Comparison of ENCODE assay signal across 13 mouse cellular contexts in the genomic region with DNA sequence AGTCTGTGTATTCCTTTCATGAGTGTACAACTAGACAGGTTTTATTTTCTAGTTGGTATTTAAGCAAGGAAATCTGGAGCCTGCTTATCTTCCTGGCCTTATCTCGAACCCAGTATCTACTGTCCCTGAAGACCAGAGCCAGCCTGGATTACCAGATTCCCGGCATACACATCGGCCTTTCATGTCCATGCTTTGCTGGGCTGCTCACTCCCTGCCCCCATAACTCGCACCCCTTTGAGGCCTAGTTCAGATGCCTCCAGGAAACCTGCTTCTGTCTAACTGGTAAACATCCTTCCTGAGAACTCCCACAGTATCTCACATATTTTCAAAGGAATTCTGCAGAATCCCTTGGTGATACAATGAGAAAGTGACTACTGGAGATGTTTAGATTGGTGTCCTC. TPM values are rescaled to one million over a fixed set of nuclear protein-coding genes. Genes with fewer than 3 reads are reported as not detected.
A peak's percentile ranks its signal among the peaks of the same experiment; 100 is the strongest.
DNase-seq lines count a peak whose midpoint lies in the region; ATAC-seq and TF ChIP-seq lines count a peak whose summit lies in the region.
"Had no signal": no experiment of that assay in that cellular context is flagged by ENCODE, and none has a peak within 500 bp of the region (broad histone marks: within the 10 kb centered on the region; RNA-seq: fewer than 3 reads in every experiment).

No protein-coding gene starts in this region.

- peak overlapping the region; percentile 49 to 64; a peak in 2 of 4 replicates for H3K27ac ChIP-seq in heart, embryonic 14.5 days (replicated peaks in 1 of 2; ENCODE audit: control insufficient read depth in 1 of 2, insufficient read depth in 1 of 2, low read depth in 2 of 2, low read length in 2 of 2)
- H3K27ac ChIP-seq in liver, postnatal 0 days (ENCODE audit: low read depth) = peak overlapping the region; percentile 24; the same call in 1 of the 2 replicates
- H3K27ac ChIP-seq in liver, embryonic 12.5 days = no peak overlapping the region
- H3K27ac ChIP-seq in embryonic facial prominence, embryonic 15.5 days (replicated peaks) = peak overlapping the region; percentile 69
- peak overlapping the region; percentile 52 for H3K27ac ChIP-seq in midbrain, embryonic 12.5 days (replicated peaks)
- H3K27ac ChIP-seq: gastrocnemius, adult 2 months had no signal

- H3K9me3 ChIP-seq in heart, embryonic 14.5 days (ENCODE audit: control insufficient read depth, low read length) = no peaks in the 10 kb centered on the region
- H3K9me3 ChIP-seq in liver, postnatal 0 days (ENCODE audit: low read length) = no peaks in the 10 kb centered on the region
- no peaks in the 10 kb centered on the region for H3K9me3 ChIP-seq in liver, embryonic 12.5 days (replicated peaks)
- no peaks in the 10 kb centered on the region for H3K9me3 ChIP-seq in embryonic facial prominence, embryonic 15.5 days (replicated peaks)
- no peaks in the 10 kb centered on the region for H3K9me3 ChIP-seq in midbrain, embryonic 12.5 days
- H3K9me3 ChIP-seq: megakaryocyte, embryonic 14.5 days had no signal

- no peak for DNase-seq in heart, postnatal 25 days (ENCODE audit: low spot score)
- DNase-seq in liver, postnatal 0 days = no peak
- no peak for DNase-seq in cerebellum, adult 11-12 months
- no peak for DNase-seq in frontal cortex, postnatal 36 days (ENCODE audit: low spot score in 2 of 2)
- DNase-seq: gastrocnemius, adult 2 months; kidney, postnatal 25 days; thymus, postnatal 4 days had no signal

- H3K4me1 ChIP-seq in heart, embryonic 14.5 days (ENCODE audit: control insufficient read depth in 2 of 2, insufficient read depth in 2 of 2, low read length in 2 of 2) = peaks cover 10 to 13% of the 10 kb centered on the region in 2 experiments
- no peaks in the 10 kb centered on the region for H3K4me1 ChIP-seq in liver, postnatal 0 days (ENCODE audit: insufficient read depth)
- 0 out of 2 replicates have a peak, but pooled peaks cover 4% of the 10 kb centered on the region for H3K4me1 ChIP-seq in liver, embryonic 12.5 days
- H3K4me1 ChIP-seq in embryonic facial prominence, embryonic 15.5 days = peaks cover 40% of the 10 kb centered on the region
- peaks cover 34% of the 10 kb centered on the region for H3K4me1 ChIP-seq in midbrain, embryonic 12.5 days

- no peak overlapping the region for H3K4me3 ChIP-seq in heart, embryonic 14.5 days (ENCODE audit: control insufficient read depth in 1 of 2, insufficient read depth in 1 of 2, low read depth in 1 of 2, low read length in 2 of 2)
- no peak overlapping the region for H3K4me3 ChIP-seq in liver, postnatal 0 days (ENCODE audit: low read depth, low read length)
- no peak overlapping the region for H3K4me3 ChIP-seq in liver, embryonic 12.5 days
- no peak overlapping the region for H3K4me3 ChIP-seq in embryonic facial prominence, embryonic 15.5 days (replicated peaks)
- no peak overlapping the region for H3K4me3 ChIP-seq in midbrain, embryonic 12.5 days
- H3K4me3 ChIP-seq: gastrocnemius, adult 2 months; megakaryocyte, embryonic 14.5 days had no signal

- TF ChIP-seq CTCF in liver, postnatal 0 days (IDR thresholded peaks at IDR 0.05; ENCODE audit: low read depth) = no peak

- H3K4me2 ChIP-seq in heart, embryonic 14.5 days (ENCODE audit: low read length) = no peak overlapping the region
- no peak overlapping the region for H3K4me2 ChIP-seq in liver, postnatal 0 days (ENCODE audit: low read depth, low read length)
- H3K4me2 ChIP-seq in liver, embryonic 12.5 days = no peak overlapping the region
- H3K4me2 ChIP-seq in embryonic facial prominence, embryonic 15.5 days (replicated peaks) = no peak overlapping the region
- H3K4me2 ChIP-seq in midbrain, embryonic 12.5 days (replicated peaks) = no peak overlapping the region

- WGBS in heart, embryonic 14.5 days = 7% methylated on average over 4 of the region's 4 CpGs
- 54% methylated on average over 4 of the region's 4 CpGs for WGBS in liver, postnatal 0 days (ENCODE audit: insufficient replicate concordance)
- WGBS in liver, embryonic 12.5 days (ENCODE audit: insufficient replicate concordance) = 41% methylated on average over 4 of the region's 4 CpGs
- 22% methylated on average over 4 of the region's 4 CpGs for WGBS in embryonic facial prominence, embryonic 15.5 days
- 53% methylated on average over 4 of the region's 4 CpGs for WGBS in midbrain, embryonic 12.5 days

- H3K9ac ChIP-seq in heart, embryonic 14.5 days (ENCODE audit: low read length) = no peak overlapping the region
- H3K9ac ChIP-seq in liver, postnatal 0 days (replicated peaks) = no peak overlapping the region
- no peak overlapping the region for H3K9ac ChIP-seq in liver, embryonic 12.5 days
- H3K9ac ChIP-seq in embryonic facial prominence, embryonic 15.5 days = no peak overlapping the region
- H3K9ac ChIP-seq in midbrain, embryonic 12.5 days (replicated peaks) = no peak overlapping the region

- intact Hi-C loops in heart, postnatal 25 days (cut with DNase I) = no loop called here

- no peak for TF ChIP-seq EP300 in liver, postnatal 0 days (IDR thresholded peaks at IDR 0.05; ENCODE audit: low read depth)

- H3K36me3 ChIP-seq in heart, embryonic 14.5 days (ENCODE audit: control insufficient read depth, insufficient read depth, low read length) = no peaks in the 10 kb centered on the region
- no peaks in the 10 kb centered on the region for H3K36me3 ChIP-seq in liver, postnatal 0 days (replicated peaks; ENCODE audit: insufficient read depth, low read length)
- no peaks in the 10 kb centered on the region for H3K36me3 ChIP-seq in liver, embryonic 12.5 days
- H3K36me3 ChIP-seq in embryonic facial prominence, embryonic 15.5 days = no peaks in the 10 kb centered on the region
- H3K36me3 ChIP-seq in midbrain, embryonic 12.5 days = no peaks in the 10 kb centered on the region

- H3K27me3 ChIP-seq in heart, embryonic 14.5 days (ENCODE audit: control insufficient read depth, insufficient read depth, low read length) = no peaks in the 10 kb centered on the region
- no peaks in the 10 kb centered on the region for H3K27me3 ChIP-seq in liver, postnatal 0 days (ENCODE audit: insufficient read depth, low read length)
- H3K27me3 ChIP-seq in liver, embryonic 12.5 days (replicated peaks) = no peaks in the 10 kb centered on the region
- no peaks in the 10 kb centered on the region for H3K27me3 ChIP-seq in embryonic facial prominence, embryonic 15.5 days
- no peaks in the 10 kb centered on the region for H3K27me3 ChIP-seq in midbrain, embryonic 12.5 days
- H3K27me3 ChIP-seq: megakaryocyte, embryonic 14.5 days had no signal

- no peak for ATAC-seq in heart, embryonic 14.5 days (ENCODE audit: insufficient number of reproducible peaks, insufficient read depth, low FRiP score, low read depth)
- no peak for ATAC-seq in liver, postnatal 0 days
- no peak for ATAC-seq in liver, embryonic 12.5 days
- no peak for ATAC-seq in embryonic facial prominence, embryonic 15.5 days (ENCODE audit: insufficient number of reproducible peaks, low FRiP score, low TSS enrichment, low read depth)
- ATAC-seq in midbrain, embryonic 12.5 days (ENCODE audit: low FRiP score, low read depth) = no peak

RNA-seq across cellular contexts. Expression of a gene that starts 26.3 kb away (rescaled TPM):
- 4.5 TPM in 2 replicates for polyA plus RNA-seq in heart, embryonic 14.5 days (2014; fragmentation: Nextera tagmentation; extraction: Ambion mirVana)
- total RNA-seq in heart, postnatal 25 days (2021) = under 1 TPM in 1 of 2 experiments, not detected in 1; 0.16 TPM
- polyA plus RNA-seq in liver, postnatal 0 days (2015; fragmentation: Nextera tagmentation; extraction: Ambion mirVana) = 0.15 and 2.7 TPM in 2 replicates
- polyA plus RNA-seq in liver, embryonic 12.5 days (2016; fragmentation: Nextera tagmentation; extraction: Ambion mirVana) = 0.54 and 0.91 TPM in 2 replicates
- 0.98 and 1.2 TPM in 2 replicates for polyA plus RNA-seq in embryonic facial prominence, embryonic 15.5 days (2015; fragmentation: Nextera tagmentation; extraction: Ambion mirVana)
- polyA plus RNA-seq in midbrain, embryonic 12.5 days (2016; fragmentation: Nextera tagmentation; extraction: Ambion mirVana) = 0.42 TPM in 1 of 2 replicates, not detected in the other
- total RNA-seq: gastrocnemius, adult 2 months; left cerebral cortex, postnatal 10 days had no signal

RNA-seq across cellular contexts. Expression of a gene that starts 28.3 kb away (rescaled TPM):
- 9.6 and 11.3 TPM in 2 replicates for polyA plus RNA-seq in heart, embryonic 14.5 days (2014; fragmentation: Nextera tagmentation; extraction: Ambion mirVana)
- 1 to 10 TPM; 1.9 to 3.1 TPM for total RNA-seq in heart, postnatal 25 days (2021)
- polyA plus RNA-seq in liver, postnatal 0 days (2015; fragmentation: Nextera tagmentation; extraction: Ambion mirVana) = 2.8 TPM in 2 replicates
- polyA plus RNA-seq in liver, embryonic 12.5 days (2016; fragmentation: Nextera tagmentation; extraction: Ambion mirVana) = 5.6 and 6.1 TPM in 2 replicates
- 30.9 and 33.1 TPM in 2 replicates for polyA plus RNA-seq in embryonic facial prominence, embryonic 15.5 days (2015; fragmentation: Nextera tagmentation; extraction: Ambion mirVana)
- polyA plus RNA-seq in midbrain, embryonic 12.5 days (2016; fragmentation: Nextera tagmentation; extraction: Ambion mirVana) = 20.1 and 20.7 TPM in 2 replicates

RNA-seq across cellular contexts. Expression of a gene that starts 54.5 kb away (rescaled TPM):
- polyA plus RNA-seq in heart, embryonic 14.5 days (2014; fragmentation: Nextera tagmentation; extraction: Ambion mirVana) = 0.74 TPM in 2 replicates
- not detected for total RNA-seq in heart, postnatal 25 days (2021)
- polyA plus RNA-seq in liver, postnatal 0 days (2015; fragmentation: Nextera tagmentation; extraction: Ambion mirVana) = not detected in 2 replicates
- polyA plus RNA-seq in liver, embryonic 12.5 days (2016; fragmentation: Nextera tagmentation; extraction: Ambion mirVana) = 0.11 TPM in 1 of 2 replicates, not detected in the other
- polyA plus RNA-seq in embryonic facial prominence, embryonic 15.5 days (2015; fragmentation: Nextera tagmentation; extraction: Ambion mirVana) = 0.43 and 1.3 TPM in 2 replicates
- polyA plus RNA-seq in midbrain, embryonic 12.5 days (2016; fragmentation: Nextera tagmentation; extraction: Ambion mirVana) = 0.14 and 0.30 TPM in 2 replicates
- total RNA-seq: gastrocnemius, adult 2 months; left cerebral cortex, postnatal 10 days had no signal

RNA-seq across cellular contexts. Expression of a gene that starts 58.1 kb away (rescaled TPM):
- 2,556 and 2,705 TPM in 2 replicates for polyA plus RNA-seq in heart, embryonic 14.5 days (2014; fragmentation: Nextera tagmentation; extraction: Ambion mirVana)
- total RNA-seq in heart, postnatal 25 days (2021) = 10 to 100 TPM; 12.3 to 15.2 TPM
- 117 and 119 TPM in 2 replicates for polyA plus RNA-seq in liver, postnatal 0 days (2015; fragmentation: Nextera tagmentation; extraction: Ambion mirVana)
- polyA plus RNA-seq in liver, embryonic 12.5 days (2016; fragmentation: Nextera tagmentation; extraction: Ambion mirVana) = 372 and 384 TPM in 2 replicates
- 1,312 and 1,376 TPM in 2 replicates for polyA plus RNA-seq in embryonic facial prominence, embryonic 15.5 days (2015; fragmentation: Nextera tagmentation; extraction: Ambion mirVana)
- polyA plus RNA-seq in midbrain, embryonic 12.5 days (2016; fragmentation: Nextera tagmentation; extraction: Ambion mirVana) = 584 and 614 TPM in 2 replicates
